Mouse (Mus musculus): Measurements from ENCODE around the gene Fam184a. TPM values are rescaled to one million over a fixed set of nuclear protein-coding genes. Genes with fewer than 3 reads are reported as not detected.
"Not testable (repeated sequence)": the region's sequence is repeated elsewhere in the genome, so short reads cannot be mapped to it uniquely, and the experiment has no call there.

Gene Fam184a
- polyA plus RNA-seq, 1 experiment = 4.1 TPM

DNA sequence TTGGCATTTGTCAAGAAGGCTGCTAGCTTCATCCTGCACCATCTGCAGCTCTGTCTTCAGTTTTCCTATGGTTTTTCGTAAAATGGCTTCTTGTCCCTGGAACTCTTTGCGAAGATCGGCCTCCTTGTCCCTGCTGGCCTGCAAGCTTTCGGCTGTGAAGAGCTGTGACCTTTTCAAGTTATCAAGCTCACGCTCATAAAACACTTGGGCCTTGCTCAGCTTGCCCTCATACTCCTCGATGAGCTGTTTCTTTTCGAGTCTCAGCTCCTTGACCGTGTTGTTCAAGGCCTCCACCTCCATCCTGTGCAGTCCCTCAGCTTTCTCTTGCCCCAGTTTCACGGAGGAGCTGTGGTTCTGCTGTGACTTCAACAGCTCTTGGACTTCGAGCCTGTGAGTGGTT is 52.4 kb downstream of the Fam184a start:
- Histone ChIP-seq H3K4me3 (replicated peaks; ENCODE audit: extremely low read depth, low read depth, low read length) (no peak overlapping the region), H3K4me1 (ENCODE audit: control insufficient read depth, insufficient read depth, low read length) (no peaks in the 10 kb centered on the region)
- TF ChIP-seq CTCF (IDR thresholded peaks at IDR 0.05; ENCODE audit: insufficient read depth, low read length) (no peak), POLR2A (IDR thresholded peaks at IDR 0.05; ENCODE audit: borderline replicate concordance, extremely low read depth, low read depth, low read length) (no peak)
- whole genome bisulfite sequencing = 89% methylated on average over 10 of the region's 10 CpGs
- DNase-seq = no peak

DNA sequence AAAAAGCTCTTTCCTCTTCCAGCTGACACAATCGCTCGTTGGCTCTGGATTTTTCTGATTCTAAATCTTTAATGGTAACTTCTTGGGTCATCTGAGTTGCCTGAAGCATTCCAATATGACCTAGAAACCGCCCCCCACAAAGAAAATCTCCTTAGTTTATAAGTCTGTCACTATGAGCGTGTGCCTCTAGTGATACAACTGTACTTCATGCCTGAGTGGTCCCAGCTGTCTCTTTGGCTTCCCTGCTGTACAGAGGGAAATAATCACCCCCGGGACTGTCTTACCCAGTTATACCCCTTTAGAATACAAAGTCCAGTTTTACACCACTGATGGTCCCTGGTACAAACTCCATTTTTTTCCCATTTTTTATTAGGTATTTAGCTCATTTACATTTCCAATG is 56.2 kb downstream of the Fam184a start:
- TF ChIP-seq POLR2A (IDR thresholded peaks at IDR 0.05; ENCODE audit: borderline replicate concordance, extremely low read depth, low read depth, low read length) (no peak), CTCF (IDR thresholded peaks at IDR 0.05; ENCODE audit: insufficient read depth, low read length) (no peak)
- H3K4me1 ChIP-seq (ENCODE audit: control insufficient read depth, insufficient read depth, low read length) = no peaks in the 10 kb centered on the region
- 61% methylated on average over 5 of the region's 5 CpGs for WGBS
- H3K4me3 ChIP-seq (replicated peaks; ENCODE audit: extremely low read depth, low read depth, low read length) = no peak overlapping the region
- no peak for DNase-seq

DNA sequence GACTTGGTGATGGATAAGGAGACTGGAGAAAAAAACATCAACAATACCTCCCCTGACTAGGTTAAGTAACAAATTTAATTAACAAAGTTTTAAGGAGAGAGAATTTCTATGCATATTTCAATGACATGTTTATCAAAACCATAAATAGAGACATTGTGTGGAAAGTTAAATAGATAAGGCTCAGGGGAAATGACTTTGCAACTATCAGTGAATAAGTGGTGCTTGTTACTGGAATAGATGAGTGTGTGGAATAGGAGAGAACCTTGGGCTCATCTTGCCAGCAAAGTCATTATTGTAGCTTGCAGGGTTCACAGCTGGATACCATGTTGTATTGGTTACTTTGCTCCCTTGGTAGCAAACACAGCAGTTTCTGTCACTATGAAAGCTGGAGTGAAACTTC is 59.7 kb downstream of the Fam184a start:
- TF ChIP-seq POLR2A (IDR thresholded peaks at IDR 0.05; ENCODE audit: borderline replicate concordance, extremely low read depth, low read depth, low read length) (no peak), CTCF (IDR thresholded peaks at IDR 0.05; ENCODE audit: insufficient read depth, low read length) (no peak)
- no peak for DNase-seq
- Histone ChIP-seq H3K4me1 (ENCODE audit: control insufficient read depth, insufficient read depth, low read length) (no peaks in the 10 kb centered on the region), H3K4me3 (replicated peaks; ENCODE audit: extremely low read depth, low read depth, low read length) (no peak overlapping the region)

DNA sequence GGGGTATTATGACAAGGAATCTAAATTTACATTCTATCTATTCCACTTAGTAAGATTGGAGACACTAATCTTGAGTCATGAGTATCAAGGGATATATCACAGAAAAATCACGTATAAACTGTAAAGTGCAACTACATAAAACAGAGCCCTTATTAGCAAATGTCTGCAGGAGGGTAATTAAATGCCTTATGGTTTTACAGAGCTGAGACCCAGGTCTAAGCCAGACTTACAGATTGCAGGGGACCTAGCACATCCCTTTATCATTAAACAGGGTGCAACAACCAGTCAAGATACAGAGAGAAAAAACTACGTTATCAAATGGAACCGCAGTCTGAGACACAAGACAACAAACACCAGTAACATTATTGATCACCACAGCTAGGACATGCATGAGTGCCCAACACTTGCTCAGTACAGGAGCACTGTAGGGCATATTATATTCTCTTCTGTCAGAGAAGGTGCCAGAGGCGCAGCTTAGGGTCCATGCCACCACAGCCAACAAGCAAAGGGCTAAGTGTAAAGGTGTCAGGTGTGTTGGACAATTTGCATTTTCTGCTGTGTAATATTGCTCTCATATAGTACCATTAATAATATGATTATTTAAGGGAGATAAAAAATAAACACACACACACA is 61.9 kb downstream of the Fam184a start:
- no peaks in the 10 kb centered on the region for H3K4me1 ChIP-seq (ENCODE audit: control insufficient read depth, insufficient read depth, low read length)
- 77% methylated on average over 4 of the region's 4 CpGs for WGBS
- TF ChIP-seq POLR2A (IDR thresholded peaks at IDR 0.05; ENCODE audit: borderline replicate concordance, extremely low read depth, low read depth, low read length) (no peak), CTCF (IDR thresholded peaks at IDR 0.05; ENCODE audit: insufficient read depth, low read length) (no peak)
- no peak for DNase-seq
- H3K4me3 ChIP-seq (replicated peaks; ENCODE audit: extremely low read depth, low read depth, low read length) = no peak overlapping the region

DNA sequence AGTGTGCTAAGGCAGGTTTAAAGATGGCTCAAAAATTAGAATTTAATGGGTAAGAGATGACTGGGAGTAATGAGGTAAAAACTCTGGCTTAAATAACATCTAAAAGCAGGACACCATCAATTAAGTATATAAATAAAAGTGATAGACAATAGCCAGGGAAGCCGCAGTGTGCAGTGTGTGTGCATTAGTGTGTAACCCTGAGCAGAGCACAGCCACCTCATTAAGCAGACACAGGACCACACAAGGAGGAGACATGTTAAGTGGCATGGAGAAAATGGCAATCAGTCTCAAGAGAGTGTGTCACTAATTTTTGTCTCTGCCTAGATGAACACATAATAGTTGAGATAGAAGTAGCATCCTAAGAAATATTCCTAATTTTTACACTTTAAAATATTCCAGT is 62.4 kb downstream of the Fam184a start:
- TF ChIP-seq CTCF (IDR thresholded peaks at IDR 0.05; ENCODE audit: insufficient read depth, low read length) = no peak
- TF ChIP-seq POLR2A (IDR thresholded peaks at IDR 0.05; ENCODE audit: borderline replicate concordance, extremely low read depth, low read depth, low read length) = no peak
- no peaks in the 10 kb centered on the region for H3K4me1 ChIP-seq (ENCODE audit: control insufficient read depth, insufficient read depth, low read length)
- DNase-seq = no peak
- H3K4me3 ChIP-seq (replicated peaks; ENCODE audit: extremely low read depth, low read depth, low read length) = no peak overlapping the region
- WGBS = 62% methylated on average over 1 of the region's 1 CpGs

DNA sequence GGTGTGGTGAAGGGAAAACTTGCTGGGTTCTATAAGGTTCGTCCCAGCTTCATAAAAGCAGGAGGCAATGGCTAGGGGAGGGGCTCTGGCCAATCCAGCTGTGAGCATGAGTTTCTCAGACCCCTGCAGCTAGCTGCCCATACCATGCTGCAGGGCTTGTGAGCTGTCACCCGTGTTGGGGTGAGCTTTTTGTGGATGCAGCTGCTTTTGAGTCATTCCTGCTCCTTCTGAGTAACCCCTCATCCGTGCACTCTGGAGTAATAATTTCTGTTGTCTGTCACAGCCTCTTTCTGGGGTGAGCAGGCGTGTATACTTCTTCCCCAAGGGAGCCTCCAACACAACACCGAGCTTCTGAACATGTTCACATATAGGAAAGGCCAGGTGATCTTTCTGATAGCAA is 63.0 kb downstream of the Fam184a start:
- 62% methylated on average over 5 of the region's 5 CpGs for WGBS

DNA sequence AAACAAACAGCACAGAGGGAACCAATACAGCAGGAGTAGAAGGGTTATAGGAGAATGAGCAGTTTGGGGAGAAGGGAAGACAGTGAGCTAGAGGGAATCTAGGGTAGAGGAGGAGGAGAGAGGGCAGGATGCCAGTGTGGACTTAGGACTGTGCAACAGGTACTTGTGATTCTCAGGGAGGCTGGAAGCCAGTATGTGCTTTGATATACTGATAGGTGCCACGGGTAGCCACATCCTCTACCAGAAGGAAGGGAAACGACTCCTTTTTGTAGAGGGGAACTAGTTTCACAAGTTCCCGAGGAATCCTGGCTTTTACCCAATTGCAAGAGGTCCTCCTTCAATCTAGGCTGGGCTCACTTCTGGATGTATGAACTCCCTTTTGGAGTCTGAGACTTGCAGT is 65.1 kb downstream of the Fam184a start:
- Histone ChIP-seq H3K4me3 (replicated peaks; ENCODE audit: extremely low read depth, low read depth, low read length) (no peak overlapping the region), H3K4me1 (ENCODE audit: control insufficient read depth, insufficient read depth, low read length) (no peaks in the 10 kb centered on the region)
- DNase-seq = no peak
- no peak for TF ChIP-seq CTCF (IDR thresholded peaks at IDR 0.05; ENCODE audit: insufficient read depth, low read length)
- no peak for TF ChIP-seq POLR2A (IDR thresholded peaks at IDR 0.05; ENCODE audit: borderline replicate concordance, extremely low read depth, low read depth, low read length)
- 28% methylated on average over 3 of the region's 3 CpGs for WGBS

More for the DNA sequence above, 63.0 kb downstream of the Fam184a start:
- no peaks in the 10 kb centered on the region for H3K4me1 ChIP-seq (ENCODE audit: control insufficient read depth, insufficient read depth, low read length)
- DNase-seq = no peak
- no peak overlapping the region for H3K4me3 ChIP-seq (replicated peaks; ENCODE audit: extremely low read depth, low read depth, low read length)
- no peak for TF ChIP-seq CTCF (IDR thresholded peaks at IDR 0.05; ENCODE audit: insufficient read depth, low read length)
- TF ChIP-seq POLR2A (IDR thresholded peaks at IDR 0.05; ENCODE audit: borderline replicate concordance, extremely low read depth, low read depth, low read length) = no peak

DNA sequence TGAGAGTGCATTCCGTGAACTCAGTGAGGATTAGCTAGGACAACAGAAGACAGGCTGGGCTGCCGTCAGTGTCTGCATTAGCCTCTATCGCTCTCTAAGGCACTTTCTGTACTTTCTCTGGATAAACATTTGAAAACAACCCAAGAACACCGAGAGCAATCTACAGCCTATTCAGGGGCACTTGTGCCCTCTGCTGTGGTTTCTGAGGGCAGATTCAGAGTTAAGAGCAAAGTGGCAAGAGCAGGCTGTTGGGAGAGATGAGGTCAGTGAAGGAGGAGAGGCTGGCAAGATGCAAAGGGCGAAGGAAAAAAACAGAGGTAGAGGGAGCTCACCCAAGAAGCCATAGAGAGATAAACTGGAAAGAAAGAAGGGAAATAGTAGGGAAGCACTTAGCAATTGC is 67.7 kb downstream of the Fam184a start:
- TF ChIP-seq CTCF (IDR thresholded peaks at IDR 0.05; ENCODE audit: insufficient read depth, low read length) (no peak), POLR2A (IDR thresholded peaks at IDR 0.05; ENCODE audit: borderline replicate concordance, extremely low read depth, low read depth, low read length) (no peak)
- 70% methylated on average over 5 of the region's 5 CpGs for WGBS

DNA sequence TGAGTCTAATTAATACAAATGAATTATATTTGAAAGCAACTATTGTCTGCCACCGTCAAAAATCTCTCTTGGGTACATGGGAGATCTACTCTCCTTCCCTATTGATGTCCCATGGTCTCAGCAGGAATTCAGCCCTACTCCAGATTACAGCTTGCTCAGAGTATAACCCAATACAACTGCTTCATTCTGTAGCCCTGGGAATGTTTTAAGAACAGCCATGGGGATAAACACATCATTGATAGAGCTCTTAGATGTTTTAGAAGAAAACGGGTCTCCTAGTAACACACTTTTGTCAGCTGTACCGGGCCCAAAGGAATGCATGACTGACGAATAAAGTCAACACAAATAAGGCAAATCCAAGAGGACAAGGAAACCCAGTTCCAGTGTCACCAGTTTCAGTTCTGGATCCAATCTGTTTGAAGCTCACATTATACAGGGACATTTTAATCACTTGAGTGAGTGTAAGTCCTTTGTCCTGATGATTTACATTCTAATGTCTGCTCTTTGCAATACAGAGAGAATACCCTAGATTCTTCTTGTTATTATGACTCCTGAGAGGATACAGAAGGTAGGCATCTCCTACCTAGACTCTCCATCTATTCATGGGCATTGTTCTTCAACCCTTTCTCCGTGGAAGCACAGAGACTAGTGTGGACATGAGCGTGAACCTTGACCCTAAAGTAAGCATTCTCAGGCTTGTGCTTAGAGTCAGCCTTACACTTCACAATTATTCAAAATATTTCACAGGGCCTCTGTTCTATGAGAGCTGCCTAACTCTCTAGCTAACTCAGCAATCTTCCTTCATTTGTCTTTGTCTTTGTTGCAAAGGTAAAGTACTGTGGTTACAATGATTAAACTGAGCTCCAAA is 71.0 kb downstream of the Fam184a start:
- DNase-seq = no peak
- Histone ChIP-seq H3K4me1 (ENCODE audit: control insufficient read depth, insufficient read depth, low read length) (no peaks in the 10 kb centered on the region), H3K4me3 (replicated peaks; ENCODE audit: extremely low read depth, low read depth, low read length) (no peak overlapping the region)
- 70% methylated on average over 6 of the region's 6 CpGs for WGBS
- TF ChIP-seq CTCF (IDR thresholded peaks at IDR 0.05; ENCODE audit: insufficient read depth, low read length) (no peak), POLR2A (IDR thresholded peaks at IDR 0.05; ENCODE audit: borderline replicate concordance, extremely low read depth, low read depth, low read length) (no peak)

More for the DNA sequence above, 67.7 kb downstream of the Fam184a start:
- DNase-seq = peak; percentile 49
- H3K4me3 ChIP-seq (replicated peaks; ENCODE audit: extremely low read depth, low read depth, low read length) = no peak overlapping the region
- H3K4me1 ChIP-seq (ENCODE audit: control insufficient read depth, insufficient read depth, low read length) = no peaks in the 10 kb centered on the region

DNA sequence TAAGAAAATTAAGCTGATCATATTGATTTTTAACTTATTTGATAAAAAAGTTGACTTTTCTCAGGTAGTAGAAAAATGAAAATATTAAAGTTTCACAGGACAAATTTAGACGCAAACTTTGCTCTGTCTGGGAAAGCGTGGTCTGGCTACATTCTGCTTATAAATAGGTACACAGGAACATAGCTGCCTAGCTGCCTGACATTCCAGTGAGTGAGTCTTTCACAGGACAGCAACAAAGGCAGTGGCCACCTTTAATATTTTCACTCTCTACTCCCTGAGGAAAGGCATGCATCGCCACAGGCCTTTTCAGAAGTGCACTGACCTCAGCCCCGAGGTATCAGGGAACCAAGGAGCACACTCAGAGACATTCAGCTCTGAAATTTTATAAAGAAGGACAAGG is 89.1 kb downstream of the Fam184a start:
- WGBS = 80% methylated on average over 4 of the region's 4 CpGs
- TF ChIP-seq POLR2A (IDR thresholded peaks at IDR 0.05; ENCODE audit: borderline replicate concordance, extremely low read depth, low read depth, low read length) = no peak
- no peak for TF ChIP-seq CTCF (IDR thresholded peaks at IDR 0.05; ENCODE audit: insufficient read depth, low read length)
- DNase-seq = no peak
- H3K4me3 ChIP-seq (replicated peaks; ENCODE audit: extremely low read depth, low read depth, low read length) = no peak overlapping the region
- no peaks in the 10 kb centered on the region for H3K4me1 ChIP-seq (ENCODE audit: control insufficient read depth, insufficient read depth, low read length)

DNA sequence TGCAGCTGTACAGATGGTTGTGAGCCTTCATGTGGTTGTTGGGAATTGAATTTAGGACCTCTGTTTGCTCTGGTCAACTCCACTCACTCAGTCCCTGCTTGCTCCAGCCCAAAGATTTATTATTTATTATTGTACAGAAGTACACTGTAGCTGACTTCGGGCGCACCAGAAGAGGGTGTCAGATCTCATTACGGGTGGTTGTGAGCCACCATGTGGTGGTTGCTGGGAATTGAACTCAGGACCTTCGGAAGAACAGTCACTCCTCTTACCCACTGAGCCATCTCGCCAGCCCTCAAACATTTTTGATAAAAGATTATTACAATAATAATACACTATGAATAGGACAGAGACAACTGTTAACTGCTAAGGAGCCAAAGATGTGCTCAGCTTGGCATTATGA is 96.7 kb downstream of the Fam184a start:
- WGBS = 60% methylated on average over 5 of the region's 5 CpGs
- not testable (repeated sequence) for H3K4me3 ChIP-seq (replicated peaks; ENCODE audit: extremely low read depth, low read depth, low read length); DNase-seq; H3K4me1 ChIP-seq (ENCODE audit: control insufficient read depth, insufficient read depth, low read length)
